Mouse (Mus musculus): Measurements from ENCODE around the gene Oprl1. TPM values are rescaled to one million over a fixed set of nuclear protein-coding genes. Genes with fewer than 3 reads are reported as not detected.

Oprl1 gene
- polyA plus RNA-seq (2015; fragmentation: Nextera tagmentation; extraction: Ambion mirVana) = 1.3 and 2.3 TPM in 2 replicates

DNA sequence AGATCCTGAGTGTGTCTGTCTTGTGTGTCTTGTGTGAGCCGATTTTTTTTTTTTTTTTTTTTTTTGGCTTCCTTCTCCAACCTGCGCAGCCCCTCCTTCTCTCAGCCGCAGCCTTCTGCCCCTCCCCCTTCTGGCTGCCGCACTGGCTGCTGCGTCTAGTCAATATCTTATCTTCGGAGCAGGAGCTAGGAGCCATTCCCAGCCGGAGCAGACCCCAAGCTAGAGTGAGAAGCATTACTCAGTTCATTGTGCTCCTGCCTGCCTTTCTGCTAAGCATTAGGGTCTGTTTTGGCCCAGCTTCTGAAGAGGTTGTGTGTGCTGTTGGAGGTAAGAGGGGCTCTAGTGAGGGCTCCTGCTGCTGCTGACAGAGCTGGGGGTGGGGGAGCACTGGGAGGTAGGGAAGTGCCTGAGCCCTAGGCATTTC, at the start of gene Oprl1:
Gene Oprl1, plus strand, starts transcription at position 114 of the 424 bp plus-strand sequence.
- 0 out of 2 replicates have a peak, but pooled peaks cover 4% of the 10 kb centered on the region for H3K4me1 ChIP-seq
- WGBS = 1% methylated on average over 7 of the region's 7 CpGs
- H3K27me3 ChIP-seq (replicated peaks) = no peaks in the 10 kb centered on the region
- peak within 1 kb of the TSS; percentile 39 for H3K4me2 ChIP-seq
- H3K4me3 ChIP-seq (replicated peaks) = peak within 1 kb of the TSS; percentile 17; the same call in 1 of the 2 replicates
- H3K27ac ChIP-seq = no peak within 1 kb of the TSS
- H3K9me3 ChIP-seq = no peaks in the 10 kb centered on the region
- H3K36me3 ChIP-seq = no peaks in the 10 kb centered on the region
- ATAC-seq (ENCODE audit: insufficient read depth, low FRiP score, low read depth) = peak; percentile 39; the same call in 1 of the 2 replicates
- H3K9ac ChIP-seq = no peak within 1 kb of the TSS

DNA sequence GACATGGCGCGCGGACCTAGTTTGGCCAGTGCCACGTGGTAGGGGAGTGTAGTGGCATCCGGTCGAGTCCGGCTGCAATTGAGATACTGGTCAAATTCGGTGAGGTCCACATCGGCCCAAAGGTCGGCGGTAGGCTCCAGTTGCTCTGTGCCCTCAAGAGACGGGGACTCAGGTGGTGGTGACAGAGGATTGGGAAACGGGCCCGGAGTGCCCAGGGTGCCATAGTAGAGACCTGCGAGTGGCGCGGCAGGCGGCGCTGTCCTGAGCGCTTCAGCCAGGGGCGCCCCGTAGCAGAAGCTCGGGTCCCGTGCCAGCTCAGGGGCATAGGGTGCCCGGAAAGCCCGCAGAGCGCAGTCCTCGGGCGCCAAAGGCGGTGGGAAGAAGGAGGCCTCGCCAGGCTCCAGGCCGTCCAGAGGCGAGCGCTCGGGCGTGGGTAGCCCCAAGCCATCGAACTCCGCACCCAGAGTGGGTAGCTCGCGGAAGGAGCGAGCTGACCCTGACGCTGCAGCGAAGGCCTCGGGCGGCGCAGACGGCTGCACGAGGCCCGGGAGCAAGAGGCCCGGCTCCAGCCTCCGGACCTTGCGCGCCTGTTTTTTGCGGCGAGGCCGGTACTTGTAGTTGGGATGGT, 44.4 kb upstream of the Oprl1 start:
- Histone ChIP-seq H3K36me3 (no peaks in the 10 kb centered on the region), H3K4me3 (replicated peaks) (peak overlapping the region; percentile 45), H3K9me3 (no peaks in the 10 kb centered on the region), H3K27ac (no peak overlapping the region), H3K9ac (no peak overlapping the region; the same call in 1 of the 2 replicates), H3K4me2 (peak overlapping the region; percentile 87), H3K4me1 (peaks cover 15% of the 10 kb centered on the region), H3K27me3 (replicated peaks) (peaks cover 59% of the 10 kb centered on the region)
- no peak for ATAC-seq (ENCODE audit: insufficient read depth, low FRiP score, low read depth)
- WGBS = 5% methylated on average over 55 of the region's 56 CpGs

DNA sequence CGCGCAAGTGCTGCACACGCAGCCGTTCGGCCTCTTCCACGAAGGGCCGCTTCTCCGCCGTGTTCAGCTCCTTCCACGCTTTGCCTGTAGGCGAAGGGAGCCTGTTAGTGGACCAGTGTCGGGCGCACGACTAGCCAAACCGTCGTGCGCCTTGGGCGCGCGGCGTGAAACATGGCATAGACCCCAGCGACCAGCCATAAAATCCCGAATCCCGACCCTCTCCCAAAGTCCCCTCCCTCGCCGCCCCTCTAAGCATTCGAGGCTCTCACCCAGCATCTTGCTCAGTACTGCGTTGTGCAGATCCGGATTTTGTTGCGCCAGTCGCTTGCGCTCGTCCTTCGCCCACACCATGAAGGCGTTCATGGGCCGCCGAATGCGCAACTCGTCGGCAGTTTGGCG, 43.9 kb upstream of the Oprl1 start:
- H3K9ac ChIP-seq = no peak overlapping the region
- H3K27ac ChIP-seq = 0 out of 2 replicates have a peak overlapping the region, but pooled peaks have one; percentile 26
- peaks cover 59% of the 10 kb centered on the region for H3K27me3 ChIP-seq (replicated peaks)
- no peaks in the 10 kb centered on the region for H3K9me3 ChIP-seq
- under 1% methylated on average over 41 of the region's 41 CpGs for WGBS
- ATAC-seq (ENCODE audit: insufficient read depth, low FRiP score, low read depth) = no peak
- peak overlapping the region; percentile 45 for H3K4me3 ChIP-seq (replicated peaks)
- H3K36me3 ChIP-seq = no peaks in the 10 kb centered on the region
- H3K4me2 ChIP-seq = peak overlapping the region; percentile 87
- peaks cover 18% of the 10 kb centered on the region for H3K4me1 ChIP-seq

DNA sequence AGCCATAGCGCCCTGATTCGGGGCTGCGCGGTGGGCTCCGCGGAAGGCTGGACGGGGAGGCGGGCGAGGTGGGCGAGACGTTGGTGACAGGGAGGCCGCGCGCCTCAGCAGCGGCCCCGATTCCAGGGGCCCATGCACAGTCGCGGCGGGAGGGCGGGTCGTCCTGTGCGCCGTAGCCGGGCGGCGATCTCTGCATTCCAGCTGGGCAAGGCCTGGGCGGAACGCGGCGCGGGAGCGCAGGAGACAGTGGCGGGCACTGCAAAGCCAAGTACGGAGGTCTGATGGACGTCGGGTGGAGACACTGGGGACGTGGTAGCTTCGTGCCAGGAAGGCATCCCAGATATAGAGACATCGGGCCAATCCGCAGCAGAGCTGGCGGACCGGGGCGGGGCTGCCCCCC, 43.5 kb upstream of the Oprl1 start, which contains the start of gene Sox18:
Gene Sox18, minus strand, starts transcription at position 315 of the 400 bp plus-strand sequence.
- under 1% methylated on average over 41 of the region's 43 CpGs for WGBS
- Histone ChIP-seq H3K4me3 (replicated peaks) (peak within 1 kb of the TSS; percentile 45), H3K36me3 (no peaks in the 10 kb centered on the region), H3K27me3 (replicated peaks) (peaks cover 59% of the 10 kb centered on the region), H3K9ac (no peak within 1 kb of the TSS; the same call in 1 of the 2 replicates), H3K27ac (0 out of 2 replicates have a peak within 1 kb of the TSS, but pooled peaks have one; percentile 26), H3K4me2 (peak within 1 kb of the TSS; percentile 87), H3K4me1 (peaks cover 18% of the 10 kb centered on the region), H3K9me3 (no peaks in the 10 kb centered on the region)
- ATAC-seq (ENCODE audit: insufficient read depth, low FRiP score, low read depth) = no peak

DNA sequence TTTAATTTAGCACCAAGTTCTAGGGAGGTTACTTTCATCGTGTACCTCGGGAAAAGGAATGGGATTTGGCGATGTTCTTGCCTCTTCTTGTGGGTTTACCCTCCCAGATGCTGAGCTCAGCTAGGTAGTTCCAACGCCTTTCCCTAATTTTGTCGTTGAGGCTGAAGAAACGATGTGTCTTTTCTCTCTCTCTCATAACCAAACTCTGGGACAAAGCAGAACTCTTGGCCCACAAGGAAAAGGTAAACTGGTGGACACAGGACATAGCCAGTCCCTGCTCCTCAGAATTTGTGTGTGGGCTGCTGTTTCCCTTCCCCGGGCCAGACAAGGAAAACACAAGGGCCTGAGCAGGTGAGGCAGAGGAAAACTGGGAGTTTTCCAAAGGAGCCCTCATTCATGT, 42.8 kb upstream of the Oprl1 start:
- peaks cover 59% of the 10 kb centered on the region for H3K27me3 ChIP-seq (replicated peaks)
- H3K4me3 ChIP-seq (replicated peaks) = no peak overlapping the region
- ATAC-seq (ENCODE audit: insufficient read depth, low FRiP score, low read depth) = no peak
- peaks cover 18% of the 10 kb centered on the region for H3K4me1 ChIP-seq
- H3K4me2 ChIP-seq = peak overlapping the region; percentile 87
- WGBS = 31% methylated on average over 7 of the region's 7 CpGs
- H3K9me3 ChIP-seq = no peaks in the 10 kb centered on the region
- H3K36me3 ChIP-seq = no peaks in the 10 kb centered on the region
- H3K9ac ChIP-seq = no peak overlapping the region
- no peak overlapping the region for H3K27ac ChIP-seq

DNA sequence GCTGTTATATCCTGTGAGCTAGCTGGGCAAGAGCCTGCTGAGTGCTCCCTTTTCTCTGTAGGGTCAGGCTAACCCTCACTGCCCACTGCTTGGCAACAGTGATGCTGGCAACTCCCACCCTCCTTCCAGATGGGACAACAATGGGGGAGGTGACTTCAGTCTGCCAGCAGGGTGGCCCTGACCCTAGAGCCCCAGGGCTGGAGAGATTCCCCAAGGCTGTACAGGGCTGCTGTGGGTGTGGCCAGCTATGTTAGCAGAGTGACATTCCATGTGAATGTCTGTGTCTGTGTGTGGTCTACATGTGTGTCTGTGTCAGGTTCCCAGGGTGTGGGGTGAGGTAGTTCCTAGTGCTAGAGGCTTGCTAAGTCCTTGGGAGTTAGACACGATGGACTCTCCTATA, 41.3 kb upstream of the Oprl1 start:
- H3K27me3 ChIP-seq (replicated peaks) = peaks cover 55% of the 10 kb centered on the region
- WGBS = 45% methylated on average over 1 of the region's 1 CpGs
- ATAC-seq (ENCODE audit: insufficient read depth, low FRiP score, low read depth) = no peak
- no peak overlapping the region for H3K4me2 ChIP-seq
- H3K36me3 ChIP-seq = no peaks in the 10 kb centered on the region
- H3K27ac ChIP-seq = no peak overlapping the region
- peaks cover 18% of the 10 kb centered on the region for H3K4me1 ChIP-seq
- H3K4me3 ChIP-seq (replicated peaks) = no peak overlapping the region
- no peaks in the 10 kb centered on the region for H3K9me3 ChIP-seq
- H3K9ac ChIP-seq = no peak overlapping the region

DNA sequence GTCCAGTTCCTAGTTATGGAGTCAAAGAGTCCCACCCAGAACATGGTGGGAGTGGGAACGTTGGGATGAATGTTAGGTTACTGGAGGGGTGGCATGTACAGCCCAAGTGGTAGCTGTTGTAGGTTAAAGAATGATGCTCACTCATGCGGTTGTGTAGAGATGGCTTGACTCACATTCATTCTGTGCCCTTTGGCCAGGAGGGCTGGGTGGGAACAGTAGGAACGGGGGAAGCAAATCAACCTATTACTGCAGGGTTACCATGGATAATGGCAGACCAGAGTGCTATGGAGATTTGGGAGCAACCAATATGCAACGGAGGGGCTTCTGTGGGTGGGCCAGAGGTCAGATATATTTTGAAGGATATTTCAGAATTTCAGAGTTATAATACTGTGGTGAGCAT, 39.9 kb upstream of the Oprl1 start:
- H3K4me2 ChIP-seq = no peak overlapping the region
- H3K27ac ChIP-seq = no peak overlapping the region
- 76% methylated on average over 4 of the region's 4 CpGs for WGBS
- no peaks in the 10 kb centered on the region for H3K36me3 ChIP-seq
- no peak for ATAC-seq (ENCODE audit: insufficient read depth, low FRiP score, low read depth)
- no peak overlapping the region for H3K9ac ChIP-seq
- H3K4me3 ChIP-seq (replicated peaks) = no peak overlapping the region
- H3K4me1 ChIP-seq = peaks cover 24% of the 10 kb centered on the region
- peaks cover 42% of the 10 kb centered on the region for H3K27me3 ChIP-seq (replicated peaks)
- no peaks in the 10 kb centered on the region for H3K9me3 ChIP-seq

DNA sequence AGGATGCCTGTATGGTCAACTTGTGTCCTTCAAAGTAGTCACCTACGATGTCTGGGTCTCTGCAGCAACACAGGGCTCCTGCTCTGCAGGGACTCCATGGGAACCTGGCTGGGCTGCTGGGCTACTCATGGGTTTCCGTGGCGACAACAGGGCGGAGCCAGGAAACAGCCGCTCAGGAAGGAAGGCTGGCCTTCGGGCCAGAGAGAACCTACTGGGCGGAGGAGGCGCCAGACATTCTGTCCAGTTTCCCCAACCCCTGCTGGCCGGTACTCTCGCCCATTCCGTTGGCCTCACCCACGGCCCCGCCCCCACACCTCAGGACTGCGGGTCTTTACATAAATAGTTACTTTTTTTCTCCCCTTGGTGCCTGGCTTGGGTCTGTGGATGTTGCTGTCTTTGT, 39.4 kb upstream of the Oprl1 start:
- Histone ChIP-seq H3K9ac (no peak overlapping the region), H3K4me3 (replicated peaks) (0 out of 2 replicates have a peak overlapping the region, but pooled peaks have one; percentile 3)
- WGBS = 5% methylated on average over 14 of the region's 14 CpGs

DNA sequence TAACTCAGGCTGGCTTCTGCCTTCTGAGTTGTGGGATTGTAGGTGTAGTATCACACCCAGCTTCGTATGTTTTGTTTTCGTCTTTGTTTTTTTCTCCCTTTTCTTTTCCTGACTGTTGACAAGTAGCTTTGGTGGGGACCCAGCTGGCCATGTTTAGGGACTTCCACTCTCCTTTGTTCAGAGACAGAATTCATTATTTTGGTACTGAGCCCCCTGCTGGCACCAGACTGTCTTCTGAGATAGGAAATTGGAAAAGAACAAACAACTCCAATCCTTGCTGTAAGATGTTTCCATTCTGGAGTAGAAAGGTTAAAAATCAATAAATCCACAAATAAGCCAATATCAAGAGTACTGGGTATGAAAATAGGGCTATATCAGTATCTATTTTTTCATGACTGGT, 38.4 kb upstream of the Oprl1 start:
- H3K4me1 ChIP-seq = peaks cover 18% of the 10 kb centered on the region; the same call in 1 of the 2 replicates
- H3K9me3 ChIP-seq = no peaks in the 10 kb centered on the region
- H3K36me3 ChIP-seq = no peaks in the 10 kb centered on the region
- H3K4me2 ChIP-seq = no peak overlapping the region
- no peak overlapping the region for H3K4me3 ChIP-seq (replicated peaks)
- peaks cover 28% of the 10 kb centered on the region for H3K27me3 ChIP-seq (replicated peaks)
- H3K27ac ChIP-seq = no peak overlapping the region
- no peak for ATAC-seq (ENCODE audit: insufficient read depth, low FRiP score, low read depth)
- 65% methylated on average over 2 of the region's 2 CpGs for WGBS
- no peak overlapping the region for H3K9ac ChIP-seq

More for the DNA sequence above, 39.4 kb upstream of the Oprl1 start:
- Histone ChIP-seq H3K4me1 (peaks cover 19% of the 10 kb centered on the region), H3K27ac (no peak overlapping the region), H3K27me3 (replicated peaks) (peaks cover 37% of the 10 kb centered on the region), H3K9me3 (no peaks in the 10 kb centered on the region), H3K36me3 (no peaks in the 10 kb centered on the region), H3K4me2 (peak overlapping the region; percentile 29; the same call in 1 of the 2 replicates)
- peak; percentile 29; the same call in 1 of the 2 replicates for ATAC-seq (ENCODE audit: insufficient read depth, low FRiP score, low read depth)

DNA sequence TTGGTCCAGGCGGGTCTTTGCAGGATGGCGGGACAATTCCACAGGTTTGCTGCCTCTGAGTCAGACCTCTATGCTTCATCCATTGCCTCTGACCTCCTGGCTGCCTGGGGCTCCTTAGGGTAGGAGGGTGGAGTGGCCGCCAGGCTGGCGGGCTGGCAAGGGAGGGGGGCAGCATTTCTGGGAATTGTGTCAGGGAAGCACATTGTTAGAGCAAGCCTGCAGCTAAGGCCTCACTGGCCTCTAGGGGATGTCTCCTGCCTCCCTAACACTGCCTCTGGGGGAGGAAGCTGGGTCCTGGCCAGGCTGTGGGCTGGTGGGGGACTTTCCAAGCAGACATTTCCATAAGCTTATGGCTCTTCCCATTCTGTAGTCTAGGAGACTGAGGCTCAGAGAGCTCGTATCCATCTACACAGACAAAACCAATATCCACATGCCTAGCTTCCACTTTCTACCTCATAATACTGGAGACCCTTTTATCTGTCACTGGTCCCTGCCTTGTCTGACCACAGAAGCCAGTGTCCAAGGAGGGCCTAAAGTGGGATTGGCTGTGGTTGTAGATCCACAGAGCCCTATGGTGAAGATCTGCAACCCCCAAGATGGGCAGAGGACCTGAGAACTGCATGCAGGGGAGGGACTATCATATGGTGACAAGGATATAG, 37.6 kb upstream of the Oprl1 start:
- no peak overlapping the region for H3K4me2 ChIP-seq
- H3K4me1 ChIP-seq = peaks cover 17% of the 10 kb centered on the region; the same call in 1 of the 2 replicates
- WGBS = 72% methylated on average over 5 of the region's 5 CpGs
- H3K9me3 ChIP-seq = no peaks in the 10 kb centered on the region
- H3K27ac ChIP-seq = 0 out of 2 replicates have a peak overlapping the region, but pooled peaks have one; percentile 19
- no peaks in the 10 kb centered on the region for H3K36me3 ChIP-seq
- no peak for ATAC-seq (ENCODE audit: insufficient read depth, low FRiP score, low read depth)
- H3K27me3 ChIP-seq (replicated peaks) = peaks cover 20% of the 10 kb centered on the region
- no peak overlapping the region for H3K4me3 ChIP-seq (replicated peaks)
- no peak overlapping the region for H3K9ac ChIP-seq

DNA sequence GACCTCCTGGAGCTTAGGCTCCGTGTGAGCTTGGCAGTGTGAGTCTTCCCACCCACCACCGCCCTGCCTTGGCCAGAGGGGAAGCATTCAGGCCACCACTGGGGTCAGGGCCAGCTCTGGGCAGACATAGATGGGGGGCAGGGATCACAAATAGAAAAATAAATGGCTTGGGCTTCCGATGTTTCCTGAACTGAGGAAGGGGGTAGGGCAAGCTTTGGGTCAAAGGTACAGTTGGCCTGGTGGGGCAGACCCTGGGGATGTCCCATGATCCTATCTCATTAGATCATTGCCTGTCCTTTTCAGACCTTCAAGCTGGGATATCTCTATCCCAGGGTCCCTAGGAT, 37.1 kb upstream of the Oprl1 start:
- no peak overlapping the region for H3K4me2 ChIP-seq
- WGBS = 54% methylated on average over 3 of the region's 3 CpGs
- ATAC-seq (ENCODE audit: insufficient read depth, low FRiP score, low read depth) = no peak
- no peaks in the 10 kb centered on the region for H3K36me3 ChIP-seq
- H3K9ac ChIP-seq = no peak overlapping the region
- H3K27ac ChIP-seq = 0 out of 2 replicates have a peak overlapping the region, but pooled peaks have one; percentile 19
- no peak overlapping the region for H3K4me3 ChIP-seq (replicated peaks)
- H3K4me1 ChIP-seq = peaks cover 17% of the 10 kb centered on the region; the same call in 1 of the 2 replicates
- H3K27me3 ChIP-seq (replicated peaks) = peaks cover 14% of the 10 kb centered on the region
- no peaks in the 10 kb centered on the region for H3K9me3 ChIP-seq

DNA sequence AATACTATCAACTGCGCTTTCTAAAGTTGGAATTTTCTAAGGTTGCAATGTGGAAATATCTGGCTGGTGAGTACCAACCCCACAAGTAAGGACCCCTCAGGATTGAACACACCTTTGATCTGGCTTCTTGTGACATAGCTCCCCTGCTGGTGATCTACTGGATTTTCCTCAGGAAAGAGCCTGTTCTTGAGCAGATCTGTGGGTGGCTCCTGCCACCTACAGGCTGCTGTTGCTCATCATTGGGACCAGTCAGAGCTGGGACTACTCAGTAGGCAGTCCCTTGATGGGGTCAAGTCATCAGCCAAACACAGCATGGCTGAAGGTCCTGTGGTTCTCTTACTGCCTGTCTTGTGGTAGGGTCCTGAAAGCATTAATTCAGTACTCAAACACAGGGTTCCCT, 36.0 kb upstream of the Oprl1 start:
- no peaks in the 10 kb centered on the region for H3K9me3 ChIP-seq
- H3K9ac ChIP-seq = no peak overlapping the region
- no peak overlapping the region for H3K4me3 ChIP-seq (replicated peaks)
- H3K4me2 ChIP-seq = no peak overlapping the region
- ATAC-seq (ENCODE audit: insufficient read depth, low FRiP score, low read depth) = peak; percentile 59
- H3K27me3 ChIP-seq (replicated peaks) = peaks cover 5% of the 10 kb centered on the region; the same call in 1 of the 2 replicates
- H3K27ac ChIP-seq = no peak overlapping the region
- H3K36me3 ChIP-seq = no peaks in the 10 kb centered on the region
- WGBS = 49% methylated on average over 1 of the region's 1 CpGs
- peaks cover 17% of the 10 kb centered on the region; the same call in 1 of the 2 replicates for H3K4me1 ChIP-seq

All from stomach, embryonic 15.5 days (tissue).